Mouse (Mus musculus): ENCODE data around the gene Plekhg6. TPM values are rescaled to one million over a fixed set of nuclear protein-coding genes. Genes with fewer than 3 reads are reported as not detected.

Plekhg6 gene
- polyA plus RNA-seq, 1 experiment from 2014 or later, result 31.4 TPM

GRCm38 (mm10) chr6:125389853-125390252 is 9.3 kb upstream of the Plekhg6 start:
- H3K36me3 ChIP-seq (ENCODE audit: control insufficient read depth, insufficient read depth), result no peaks in the 10 kb centered on the region
- H3K27me3 ChIP-seq (replicated peaks; ENCODE audit: control insufficient read depth, insufficient read depth, low read length), result no peaks in the 10 kb centered on the region
- ATAC-seq, result no peak
- no peak overlapping the region for H3K27ac ChIP-seq (ENCODE audit: low read depth, low read length)
- no peak overlapping the region for H3K9ac ChIP-seq (ENCODE audit: low read depth, low read length)
- TF ChIP-seq CTCF (IDR thresholded peaks at IDR 0.05; ENCODE audit: low read depth), result no peak
- H3K4me2 ChIP-seq (replicated peaks; ENCODE audit: low read depth), result no peak overlapping the region
- no peak overlapping the region for H3K4me3 ChIP-seq (ENCODE audit: low read depth, low read length)
- no peaks in the 10 kb centered on the region for H3K9me3 ChIP-seq (ENCODE audit: control insufficient read depth)
- 86% methylated on average over 5 of the region's 5 CpGs for WGBS
- no peaks in the 10 kb centered on the region for H3K4me1 ChIP-seq (replicated peaks; ENCODE audit: control insufficient read depth, insufficient read depth, low read length)

- 31% methylated on average over 6 of the region's 6 CpGs for WGBS
- no peak overlapping the region for H3K27ac ChIP-seq (ENCODE audit: low read depth, low read length)
- no peak; the same call in 1 of the 2 replicates for ATAC-seq
Measured at GRCm38 (mm10) chr6:125386080-125386479, 5.5 kb upstream of the Plekhg6 start.

DNA sequence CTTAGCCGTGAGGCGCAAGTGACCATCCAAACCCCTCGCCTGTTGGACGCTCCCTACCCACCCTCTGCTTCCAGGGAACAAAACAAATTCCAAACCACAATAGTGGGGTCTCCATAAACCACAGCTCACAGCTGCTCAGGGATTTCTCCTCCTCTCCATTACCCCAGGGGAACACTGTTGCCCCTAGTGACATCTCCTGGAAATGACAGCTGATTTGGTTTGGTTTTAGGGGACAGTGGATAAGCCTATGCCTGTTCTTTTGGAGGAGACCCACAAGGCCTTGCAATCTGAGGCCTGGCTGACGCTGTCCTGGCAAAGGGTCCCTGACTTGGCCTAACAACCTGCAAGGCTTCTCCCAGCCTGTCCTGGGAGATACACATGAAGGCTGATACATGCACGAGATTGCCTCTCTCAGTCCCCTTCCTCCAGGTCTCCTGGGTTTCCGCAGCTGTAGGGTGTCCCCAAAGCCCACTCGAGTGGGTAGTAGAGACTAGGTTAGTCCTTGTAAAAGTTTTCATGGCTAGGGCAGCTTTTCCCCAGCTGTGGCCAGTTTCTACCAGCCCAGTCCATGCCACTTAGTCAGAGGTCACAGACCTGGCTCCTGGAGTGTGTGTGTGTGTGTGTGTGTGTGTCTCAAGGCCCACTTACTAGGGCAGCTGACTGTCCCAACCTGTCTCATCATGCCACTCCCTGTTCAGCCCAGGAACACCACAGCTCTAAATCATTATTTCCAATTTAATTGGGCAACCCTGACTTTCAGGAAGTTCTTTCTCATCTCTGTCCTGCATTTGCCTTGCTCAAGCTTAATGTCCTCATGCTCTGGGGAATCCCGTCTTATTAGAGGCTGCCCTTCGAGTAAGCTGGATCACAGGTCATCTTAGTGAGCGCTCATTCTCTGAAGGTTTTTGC is 4.7 kb upstream of the Plekhg6 start:
- no peak overlapping the region for H3K27ac ChIP-seq (ENCODE audit: low read depth, low read length)

More at GRCm38 (mm10) chr6:125386080-125386479, 5.5 kb upstream of the Plekhg6 start:
- no peak overlapping the region for H3K9ac ChIP-seq (ENCODE audit: low read depth, low read length)
- H3K4me2 ChIP-seq (replicated peaks; ENCODE audit: low read depth), result no peak overlapping the region
- no peaks in the 10 kb centered on the region for H3K4me1 ChIP-seq (replicated peaks; ENCODE audit: control insufficient read depth, insufficient read depth, low read length)
- H3K27me3 ChIP-seq (replicated peaks; ENCODE audit: control insufficient read depth, insufficient read depth, low read length), result no peaks in the 10 kb centered on the region
- no peaks in the 10 kb centered on the region for H3K9me3 ChIP-seq (ENCODE audit: control insufficient read depth)
- H3K4me3 ChIP-seq (ENCODE audit: low read depth, low read length), result no peak overlapping the region
- H3K36me3 ChIP-seq (ENCODE audit: control insufficient read depth, insufficient read depth), result no peaks in the 10 kb centered on the region
- no peak for TF ChIP-seq CTCF (IDR thresholded peaks at IDR 0.05; ENCODE audit: low read depth)

DNA sequence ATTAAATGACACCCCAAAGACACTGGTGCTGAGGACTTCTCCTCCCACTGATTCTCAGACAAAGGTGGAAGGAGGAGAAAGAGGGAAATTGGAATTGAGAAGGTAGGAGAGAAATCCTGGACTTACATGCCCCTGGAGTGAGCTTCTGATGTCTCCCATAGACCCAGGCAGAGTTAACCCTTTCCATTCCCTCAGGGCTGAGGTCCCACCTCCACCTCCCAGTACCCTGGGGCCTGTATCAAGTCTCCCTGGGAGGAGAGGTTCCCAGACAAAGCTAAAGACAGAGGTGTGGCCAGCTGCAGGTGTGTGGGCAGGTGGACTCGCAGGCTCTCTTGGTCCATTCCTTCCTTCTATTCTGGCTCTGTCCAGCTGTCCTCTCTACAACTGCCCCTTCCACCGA is 1.4 kb upstream of the Plekhg6 start:
- Histone ChIP-seq H3K4me1 (replicated peaks; ENCODE audit: control insufficient read depth, insufficient read depth, low read length) (peaks cover 17% of the 10 kb centered on the region; the same call in 1 of the 2 replicates), H3K4me2 (replicated peaks; ENCODE audit: low read depth) (no peak overlapping the region), H3K27ac (ENCODE audit: low read depth, low read length) (no peak overlapping the region), H3K9me3 (ENCODE audit: control insufficient read depth) (no peaks in the 10 kb centered on the region), H3K27me3 (replicated peaks; ENCODE audit: control insufficient read depth, insufficient read depth, low read length) (no peaks in the 10 kb centered on the region), H3K4me3 (ENCODE audit: low read depth, low read length) (no peak overlapping the region), H3K36me3 (ENCODE audit: control insufficient read depth, insufficient read depth) (peaks cover 5% of the 10 kb centered on the region; the same call in 1 of the 2 replicates), H3K9ac (ENCODE audit: low read depth, low read length) (no peak overlapping the region)
- no peak for ATAC-seq
- no peak for TF ChIP-seq CTCF (IDR thresholded peaks at IDR 0.05; ENCODE audit: low read depth)
- WGBS, result 58% methylated on average over 2 of the region's 2 CpGs

More for the DNA sequence above, 4.7 kb upstream of the Plekhg6 start:
- no peaks in the 10 kb centered on the region for H3K36me3 ChIP-seq (ENCODE audit: control insufficient read depth, insufficient read depth)
- peak; percentile 78 for TF ChIP-seq CTCF (IDR thresholded peaks at IDR 0.05; ENCODE audit: low read depth)
- no peak for ATAC-seq
- H3K4me3 ChIP-seq (ENCODE audit: low read depth, low read length), result no peak overlapping the region
- H3K27me3 ChIP-seq (replicated peaks; ENCODE audit: control insufficient read depth, insufficient read depth, low read length), result no peaks in the 10 kb centered on the region
- no peak overlapping the region for H3K9ac ChIP-seq (ENCODE audit: low read depth, low read length)
- H3K4me1 ChIP-seq (replicated peaks; ENCODE audit: control insufficient read depth, insufficient read depth, low read length), result peaks cover 2% of the 10 kb centered on the region; the same call in 1 of the 2 replicates
- no peaks in the 10 kb centered on the region for H3K9me3 ChIP-seq (ENCODE audit: control insufficient read depth)
- WGBS, result 76% methylated on average over 11 of the region's 11 CpGs
- no peak overlapping the region for H3K4me2 ChIP-seq (replicated peaks; ENCODE audit: low read depth)

DNA sequence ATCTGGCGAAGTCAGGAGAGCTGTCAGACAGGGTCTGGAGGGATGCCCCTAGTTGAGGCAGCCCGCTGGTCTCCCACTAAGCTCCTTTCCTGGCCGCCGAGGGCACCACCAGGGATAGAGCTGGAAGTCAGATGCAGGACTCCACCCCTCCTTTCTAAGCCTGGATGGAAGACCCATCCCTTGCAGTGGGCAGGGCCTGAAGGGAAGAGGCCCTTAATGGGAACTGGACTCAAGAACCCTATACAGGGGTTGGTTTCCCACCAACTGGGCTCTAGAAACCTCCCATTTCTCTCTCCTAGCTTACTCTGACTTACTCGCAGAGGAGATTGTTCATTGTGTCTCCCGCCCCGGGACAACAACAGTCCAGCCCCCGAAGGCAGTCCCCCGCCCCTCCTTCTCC is 812 bp downstream of the Plekhg6 start:
- H3K27me3 ChIP-seq (replicated peaks; ENCODE audit: control insufficient read depth, insufficient read depth, low read length), result no peaks in the 10 kb centered on the region
- H3K36me3 ChIP-seq (ENCODE audit: control insufficient read depth, insufficient read depth), result peaks cover 17% of the 10 kb centered on the region; the same call in 1 of the 2 replicates
- WGBS, result 15% methylated on average over 9 of the region's 9 CpGs
- H3K9ac ChIP-seq (ENCODE audit: low read depth, low read length), result peak overlapping the region; percentile 62
- peak overlapping the region; percentile 83 for H3K4me2 ChIP-seq (replicated peaks; ENCODE audit: low read depth)
- H3K4me1 ChIP-seq (replicated peaks; ENCODE audit: control insufficient read depth, insufficient read depth, low read length), result peaks cover 17% of the 10 kb centered on the region; the same call in 1 of the 2 replicates
- peak; percentile 20 for ATAC-seq
- peak overlapping the region; percentile 64 for H3K4me3 ChIP-seq (ENCODE audit: low read depth, low read length)
- peak overlapping the region; percentile 93 for H3K27ac ChIP-seq (ENCODE audit: low read depth, low read length)
- H3K9me3 ChIP-seq (ENCODE audit: control insufficient read depth), result no peaks in the 10 kb centered on the region
- no peak for TF ChIP-seq CTCF (IDR thresholded peaks at IDR 0.05; ENCODE audit: low read depth)

DNA sequence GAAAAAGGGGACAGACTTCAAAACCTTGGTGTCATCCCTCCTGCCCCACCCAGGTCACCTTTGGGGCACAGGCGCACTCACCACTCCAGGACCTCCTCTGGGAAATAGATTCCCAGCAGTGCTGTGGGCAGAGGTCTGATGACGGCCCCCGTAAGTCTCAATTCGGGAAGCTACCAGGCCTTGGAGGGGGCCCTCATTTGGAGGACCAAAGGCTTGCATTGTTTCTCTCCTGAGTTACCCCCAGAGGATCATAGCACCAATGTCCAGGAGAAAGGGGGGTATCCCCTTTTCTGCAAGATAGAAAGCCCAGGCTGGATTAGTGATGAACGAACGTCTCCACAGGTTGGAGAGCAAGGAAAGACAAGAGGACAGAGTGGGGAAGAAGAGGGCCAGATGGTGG is 2.0 kb downstream of the Plekhg6 start:
- ATAC-seq, result no peak

More for the DNA sequence above, 2.0 kb downstream of the Plekhg6 start:
- no peaks in the 10 kb centered on the region for H3K9me3 ChIP-seq (ENCODE audit: control insufficient read depth)
- H3K27me3 ChIP-seq (replicated peaks; ENCODE audit: control insufficient read depth, insufficient read depth, low read length), result no peaks in the 10 kb centered on the region
- peak overlapping the region; percentile 9; the same call in 1 of the 2 replicates for H3K4me3 ChIP-seq (ENCODE audit: low read depth, low read length)
- no peak for TF ChIP-seq CTCF (IDR thresholded peaks at IDR 0.05; ENCODE audit: low read depth)
- WGBS, result 41% methylated on average over 6 of the region's 6 CpGs
- H3K27ac ChIP-seq (ENCODE audit: low read depth, low read length), result peak overlapping the region; percentile 61; the same call in 1 of the 2 replicates
- H3K4me2 ChIP-seq (replicated peaks; ENCODE audit: low read depth), result peak overlapping the region; percentile 83
- 0 out of 2 replicates have a peak overlapping the region, but pooled peaks have one; percentile 22 for H3K9ac ChIP-seq (ENCODE audit: low read depth, low read length)
- H3K36me3 ChIP-seq (ENCODE audit: control insufficient read depth, insufficient read depth), result peaks cover 29% of the 10 kb centered on the region; the same call in 1 of the 2 replicates
- H3K4me1 ChIP-seq (replicated peaks; ENCODE audit: control insufficient read depth, insufficient read depth, low read length), result peaks cover 17% of the 10 kb centered on the region; the same call in 1 of the 2 replicates

Measured in intestine, postnatal 0 days (tissue).